Mouse (Mus musculus) left cerebral cortex, adult 9 months (tissue): ENCODE data around the gene Mapre1.
A peak's percentile ranks its signal among the peaks of the same experiment; 100 is the strongest.
"Not testable (repeated sequence)": the region's sequence is repeated elsewhere in the genome, so short reads cannot be mapped to it uniquely, and the experiment has no call there.

Experiments
- DNase-seq, 2 experiments: peaks; one replicate each; pipeline ENCODE4 v3.0.0; 2022; ENCODE audit warnings: low spot score in 2 of 2

The Mapre1 gene

GRCm38 (mm10) chr2:153740500-153741436 lies at the start of gene Mapre1:
Gene Mapre1 (plus strand): TSS chr2:153741274.
- peak; percentile 98 to 99 for DNase-seq

- DNase-seq: not testable (repeated sequence)
Measured at GRCm38 (mm10) chr2:153693413-153693812, 47.7 kb upstream of the Mapre1 start.

GRCm38 (mm10) chr2:153694462-153695085 lies 46.5 kb upstream of the Mapre1 start:
- DNase-seq: peak in 1 of 2 experiments; percentile 15

GRCm38 (mm10) chr2:153696352-153696751 lies 44.7 kb upstream of the Mapre1 start, which contains the start of gene Dnmt3c:
Gene Dnmt3c (plus strand): TSS chr2:153696652.
- no peak for DNase-seq

GRCm38 (mm10) chr2:153703389-153703788 lies 37.7 kb upstream of the Mapre1 start:
- no peak for DNase-seq

GRCm38 (mm10) chr2:153710701-153711330 lies 30.3 kb upstream of the Mapre1 start:
- DNase-seq: no peak

- peak; percentile 6 to 12 for DNase-seq
Measured at GRCm38 (mm10) chr2:153712646-153713091, 28.4 kb upstream of the Mapre1 start.

GRCm38 (mm10) chr2:153713227-153713626 lies 27.8 kb upstream of the Mapre1 start:
- peak; percentile 48 to 69 for DNase-seq

GRCm38 (mm10) chr2:153717861-153718260 lies 23.2 kb upstream of the Mapre1 start:
- DNase-seq: not testable (repeated sequence)

- no peak for DNase-seq
Measured at GRCm38 (mm10) chr2:153723098-153723497, 18.0 kb upstream of the Mapre1 start.

DNA sequence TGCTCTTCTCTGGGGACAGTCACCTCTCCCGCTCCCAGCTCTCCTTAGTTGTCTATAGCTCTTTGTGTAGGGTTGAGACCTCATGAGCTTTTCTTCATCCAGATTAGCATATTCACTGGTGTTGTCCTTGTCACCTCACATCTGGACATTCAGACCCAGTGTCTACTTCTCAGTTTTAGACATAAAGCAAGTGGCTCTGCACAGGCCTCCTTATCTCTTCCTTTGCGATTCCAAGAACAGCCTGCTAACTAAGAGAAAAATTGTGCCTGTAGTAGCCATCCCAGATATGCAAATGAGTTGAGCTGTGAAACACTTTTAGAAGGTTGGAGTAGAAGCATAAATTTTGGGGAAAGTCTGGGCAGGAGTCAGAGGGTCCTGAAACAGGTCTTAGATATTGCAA lies 16.6 kb upstream of the Mapre1 start:
- no peak for DNase-seq

GRCm38 (mm10) chr2:153724871-153725270 lies 16.2 kb upstream of the Mapre1 start:
- DNase-seq: no peak

- DNase-seq: no peak
Measured at GRCm38 (mm10) chr2:153725291-153725690, 15.8 kb upstream of the Mapre1 start.

GRCm38 (mm10) chr2:153734033-153734432 lies 7.0 kb upstream of the Mapre1 start:
- no peak for DNase-seq

- DNase-seq: peak in 1 of 2 experiments; percentile 21
Measured at GRCm38 (mm10) chr2:153741437-153742065, 477 bp downstream of the Mapre1 start.

- no peak for DNase-seq
Measured at GRCm38 (mm10) chr2:153747994-153748393, 6.9 kb downstream of the Mapre1 start.

GRCm38 (mm10) chr2:153750363-153750762 lies 9.3 kb downstream of the Mapre1 start:
- no peak for DNase-seq

DNA sequence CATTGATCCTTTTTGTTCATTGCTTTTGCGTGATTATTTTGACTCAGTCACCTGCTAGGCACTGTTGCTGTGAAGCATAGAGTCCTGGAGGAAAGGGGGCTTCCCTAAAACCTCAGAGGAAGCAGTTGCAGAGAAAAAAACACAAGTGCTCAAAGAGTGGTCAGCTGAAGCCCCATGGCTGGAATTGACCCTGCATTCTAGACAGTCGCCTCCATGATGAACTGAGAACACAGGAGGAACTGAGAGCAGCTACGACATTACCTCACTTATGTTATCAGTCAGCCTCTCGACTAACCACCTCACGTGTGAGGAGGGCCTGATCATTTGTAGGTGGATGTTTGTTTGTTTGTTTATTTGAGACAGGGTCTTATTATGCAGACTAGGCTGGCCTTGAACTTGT lies 21.0 kb downstream of the Mapre1 start:
- DNase-seq: no peak

- DNase-seq: no peak
Measured at GRCm38 (mm10) chr2:153767484-153767883, 26.4 kb downstream of the Mapre1 start.

- no peak for DNase-seq
Measured at GRCm38 (mm10) chr2:153768881-153769280, 27.8 kb downstream of the Mapre1 start.

GRCm38 (mm10) chr2:153772950-153773349 lies 31.9 kb downstream of the Mapre1 start:
- DNase-seq: no peak

DNA sequence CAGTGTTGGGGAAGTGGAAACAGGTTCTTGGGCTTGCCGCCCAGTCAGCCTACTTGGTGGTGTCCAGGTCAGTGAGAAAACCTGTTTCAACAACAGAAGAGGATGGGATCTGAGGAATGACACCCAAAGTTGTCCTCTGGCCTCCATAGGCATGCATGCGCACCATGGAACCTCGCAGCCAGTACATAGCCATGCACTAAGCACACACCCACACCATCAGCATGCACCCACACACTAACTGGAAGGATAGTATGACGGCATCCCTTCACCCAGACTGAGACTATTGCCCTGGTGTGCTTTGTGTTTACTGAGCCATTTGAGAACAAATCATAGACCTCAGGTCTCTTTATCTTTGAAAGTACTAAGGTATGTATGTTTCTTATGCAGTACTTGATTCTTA lies 34.4 kb downstream of the Mapre1 start:
- DNase-seq: no peak
